In genomic region chr2:46986689-46987088, GRCm38 (mm10) we compare ENCODE assay signal across 20 mouse cellular contexts.
DNase-seq lines count a peak whose midpoint lies in the region; ATAC-seq lines count a peak whose summit lies in the region.
"Had no signal": no experiment of that assay in that cellular context is flagged by ENCODE, and none has a peak within 500 bp of the region (broad histone marks: within the 10 kb centered on the region; RNA-seq: fewer than 3 reads in every experiment).

No protein-coding gene starts in this region.

- no peak overlapping the region for H3K4me2 ChIP-seq in lung, embryonic 15.5 days
- H3K4me2 ChIP-seq in forebrain, embryonic 15.5 days (replicated peaks) = no peak overlapping the region
- H3K4me2 ChIP-seq: embryonic facial prominence, embryonic 13.5 days; forebrain, embryonic 12.5 days; heart, embryonic 11.5 days; heart, embryonic 15.5 days had no signal

- no peaks in the 10 kb centered on the region for H3K36me3 ChIP-seq in lung, embryonic 15.5 days
- no peaks in the 10 kb centered on the region for H3K36me3 ChIP-seq in forebrain, embryonic 15.5 days
- H3K36me3 ChIP-seq: embryonic facial prominence, embryonic 13.5 days; forebrain, embryonic 12.5 days; heart, embryonic 15.5 days had no signal

- H3K9me3 ChIP-seq in lung, embryonic 15.5 days = no peaks in the 10 kb centered on the region
- H3K9me3 ChIP-seq in forebrain, embryonic 15.5 days = no peaks in the 10 kb centered on the region
- H3K9me3 ChIP-seq: embryonic facial prominence, embryonic 13.5 days; forebrain, embryonic 12.5 days; heart, embryonic 15.5 days had no signal

- no peak overlapping the region for H3K9ac ChIP-seq in lung, embryonic 15.5 days
- H3K9ac ChIP-seq in forebrain, embryonic 15.5 days (replicated peaks) = no peak overlapping the region
- H3K9ac ChIP-seq: embryonic facial prominence, embryonic 13.5 days; forebrain, embryonic 12.5 days; forebrain, postnatal 0 days; heart, embryonic 15.5 days had no signal

- H3K27ac ChIP-seq in lung, embryonic 15.5 days = peak overlapping the region; percentile 71
- H3K27ac ChIP-seq in forebrain, embryonic 15.5 days (replicated peaks) = no peak overlapping the region
- H3K27ac ChIP-seq: embryonic facial prominence, embryonic 13.5 days; forebrain, embryonic 12.5 days; heart, adult 2 months; heart, embryonic 15.5 days had no signal

- ATAC-seq in lung, embryonic 15.5 days (ENCODE audit: borderline replicate concordance, extremely low read depth, low FRiP score, low TSS enrichment) = peak; percentile 80; the same call in 1 of the 2 replicates
- no peak for ATAC-seq in forebrain, embryonic 15.5 days (replicated peaks)
- ATAC-seq: forebrain, postnatal 0 days had no signal

- H3K4me3 ChIP-seq in lung, embryonic 15.5 days = no peak overlapping the region
- H3K4me3 ChIP-seq in forebrain, embryonic 15.5 days = no peak overlapping the region
- H3K4me3 ChIP-seq: embryonic facial prominence, embryonic 13.5 days; forebrain, embryonic 12.5 days; heart, adult 2 months; heart, embryonic 15.5 days had no signal

- 41% methylated on average over 2 of the region's 2 CpGs for WGBS in lung, embryonic 15.5 days
- WGBS in forebrain, embryonic 15.5 days = 88% methylated on average over 2 of the region's 2 CpGs

- H3K4me1 ChIP-seq in lung, embryonic 15.5 days = no peaks in the 10 kb centered on the region
- H3K4me1 ChIP-seq in forebrain, embryonic 15.5 days = no peaks in the 10 kb centered on the region
- H3K4me1 ChIP-seq: embryonic facial prominence, embryonic 13.5 days; forebrain, embryonic 12.5 days; heart, embryonic 15.5 days had no signal

- DNase-seq in kidney, postnatal 4 days = peak; percentile 1
- no peak for DNase-seq in kidney, adult 11 months
- no peak for DNase-seq in lung, postnatal 25 days (ENCODE audit: low spot score)
- peak; percentile 3 for DNase-seq in lung, postnatal 10 days
- peak; percentile 2 for DNase-seq in lung, postnatal 14 days
- DNase-seq: adrenal gland, adult 2 months; adrenal gland, postnatal 25 days; cerebellum, adult 18-20 months; cerebellum, adult 9-11 months; cerebellum, postnatal 36 days; forebrain, postnatal 0 days; gastrocnemius, postnatal 14 days; heart, adult 2 months; heart, postnatal 14 days had no signal

- no peaks in the 10 kb centered on the region for H3K27me3 ChIP-seq in lung, embryonic 15.5 days
- no peaks in the 10 kb centered on the region for H3K27me3 ChIP-seq in forebrain, embryonic 15.5 days
- H3K27me3 ChIP-seq: embryonic facial prominence, embryonic 13.5 days; forebrain, embryonic 12.5 days; heart, embryonic 15.5 days had no signal

Comparison
In these comparisons a context has a peak if more than half of its experiments do, and no peak if none do; other contexts are left out.
1. DNase-seq: peak in kidney, postnatal 4 days (2 of 2), lung, postnatal 10 days (single experiment) and lung, postnatal 14 days (single experiment); none in kidney, adult 11 months (single experiment) and lung, postnatal 25 days (single experiment).